Mouse (Mus musculus) gastrocnemius, adult 2 months (tissue): ENCODE data around the gene Ptcd2. TPM values are rescaled to one million over a fixed set of nuclear protein-coding genes. Genes with fewer than 3 reads are reported as not detected.

Experiments used
- DNase-seq: peaks from one replicate; pipeline ENCODE4 v3.0.0; 2022
- H3K27ac ChIP-seq: fragments of 200-600 bp; 2 replicates; pipeline ENCODE4 v1.8.1; 2022; ENCODE audit warnings: mild to moderate bottlenecking
- H3K4me3 ChIP-seq: fragments of 200-600 bp; 2 replicates; pipeline ENCODE4 v1.8.1; 2022; ENCODE audit warnings: mild to moderate bottlenecking, moderate library complexity
- CTCF ChIP-seq: fragments of 200-600 bp; IDR thresholded peaks from 2 replicates; pipeline ENCODE4 v1.8.1; 2022; ENCODE audit warnings: antibody characterized with exemption, mild to moderate bottlenecking, moderate library complexity
- intact Hi-C: fragments of 180-260 bp; cut with DNase I; formaldehyde crosslinking; loops from one replicate; pipeline ENCODE4 v1.15.1; 2025
- total RNA-seq, 2 experiments: library from RNA; stranded (reverse); gene quantifications; 2 replicates each; pipeline ENCODE4 v1.2.3; 2021

Gene Ptcd2
- total RNA-seq, 2 experiments from 2014 or later: 20.1 to 35.5 TPM

GRCm38 (mm10) chr13:99314657-99315181, 29.8 kb downstream of the Ptcd2 start:
- TF ChIP-seq CTCF: no peak
- H3K4me3 ChIP-seq: no peak overlapping the region
- intact Hi-C loops: loop anchor here (5.0 kb wide), 1 partner anchor 447 kb away; no protein-coding TSS in a partner anchor
- no peak for DNase-seq
- H3K27ac ChIP-seq: no peak overlapping the region

DNA sequence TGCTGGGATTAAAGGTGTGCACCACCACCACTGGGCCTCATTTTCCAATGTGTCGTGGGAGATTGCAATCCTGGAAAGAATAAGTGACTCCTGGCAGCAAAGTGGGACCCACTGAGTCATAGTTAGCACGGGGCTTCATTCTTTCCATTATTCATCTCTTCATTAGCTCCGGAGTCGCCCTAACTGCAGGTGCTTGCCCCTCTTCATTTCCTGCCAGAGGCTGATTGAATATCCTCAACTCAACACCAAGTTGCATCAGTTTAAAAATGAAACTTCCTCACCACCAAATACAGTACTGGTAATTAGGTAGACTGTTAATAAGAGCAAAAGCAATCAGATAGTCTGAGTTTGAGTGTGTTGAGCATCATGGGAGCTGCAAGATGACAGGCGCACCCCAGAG, 30.4 kb downstream of the Ptcd2 start:
- TF ChIP-seq CTCF: no peak
- H3K27ac ChIP-seq: no peak overlapping the region
- DNase-seq: no peak
- no peak overlapping the region for H3K4me3 ChIP-seq
- intact Hi-C loops: no loop called here

- H3K27ac ChIP-seq: peak overlapping the region; percentile 48
- intact Hi-C loops: no loop called here
- DNase-seq: no peak
- TF ChIP-seq CTCF: no peak
- H3K4me3 ChIP-seq: no peak overlapping the region
These were observed 36.1 kb downstream of the Ptcd2 start for GRCm38 (mm10) chr13:99308393-99308792.

GRCm38 (mm10) chr13:99307930-99308359, 36.6 kb downstream of the Ptcd2 start:
- no peak overlapping the region for H3K4me3 ChIP-seq
- no peak for TF ChIP-seq CTCF
- intact Hi-C loops: no loop called here
- H3K27ac ChIP-seq: peak overlapping the region; percentile 48
- DNase-seq: no peak

DNA sequence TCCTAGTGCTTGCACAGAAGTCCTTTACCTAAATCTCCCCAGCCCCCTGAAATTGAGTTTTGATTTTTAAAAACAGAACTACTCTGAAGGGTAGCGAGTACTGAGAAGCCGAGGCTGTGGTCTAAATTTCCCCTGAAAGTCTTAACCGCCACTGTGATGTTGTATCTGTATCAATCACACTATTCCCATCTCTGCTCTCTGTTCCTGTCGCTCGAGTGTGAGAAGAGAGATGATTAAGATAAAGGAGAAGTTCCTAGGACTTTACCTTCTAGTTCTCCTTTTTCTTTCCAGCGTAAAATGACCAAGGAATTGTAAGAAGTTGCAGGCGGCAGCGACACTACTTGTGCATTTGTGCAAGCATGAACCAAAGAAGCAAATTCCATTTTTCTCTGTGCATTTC, 38.3 kb downstream of the Ptcd2 start:
- H3K4me3 ChIP-seq: no peak overlapping the region
- intact Hi-C loops: no loop called here
- no peak for TF ChIP-seq CTCF
- H3K27ac ChIP-seq: no peak overlapping the region
- no peak for DNase-seq

DNA sequence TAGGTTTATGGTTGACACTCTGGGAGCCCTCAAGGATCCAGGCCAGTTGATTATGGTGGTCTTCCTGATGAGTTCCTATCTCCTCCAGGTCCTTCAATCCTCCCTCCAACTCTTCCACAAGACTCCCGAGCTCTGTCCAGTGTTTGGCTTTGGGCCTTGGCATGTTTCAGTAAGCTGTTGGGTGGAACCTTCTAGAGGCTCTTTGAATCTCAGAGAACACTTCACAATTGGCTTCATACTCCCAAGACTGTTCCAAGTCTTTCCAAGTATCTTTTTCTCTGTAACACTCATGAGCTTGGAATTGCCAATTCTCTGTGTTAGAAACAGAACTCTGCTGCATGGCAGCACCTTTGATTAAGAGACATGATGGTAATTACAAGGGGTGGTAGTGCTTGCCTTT, 39.3 kb downstream of the Ptcd2 start:
- intact Hi-C loops: no loop called here
- H3K4me3 ChIP-seq: no peak overlapping the region
- peak overlapping the region; percentile 40 for H3K27ac ChIP-seq
- no peak for TF ChIP-seq CTCF
- no peak for DNase-seq

DNA sequence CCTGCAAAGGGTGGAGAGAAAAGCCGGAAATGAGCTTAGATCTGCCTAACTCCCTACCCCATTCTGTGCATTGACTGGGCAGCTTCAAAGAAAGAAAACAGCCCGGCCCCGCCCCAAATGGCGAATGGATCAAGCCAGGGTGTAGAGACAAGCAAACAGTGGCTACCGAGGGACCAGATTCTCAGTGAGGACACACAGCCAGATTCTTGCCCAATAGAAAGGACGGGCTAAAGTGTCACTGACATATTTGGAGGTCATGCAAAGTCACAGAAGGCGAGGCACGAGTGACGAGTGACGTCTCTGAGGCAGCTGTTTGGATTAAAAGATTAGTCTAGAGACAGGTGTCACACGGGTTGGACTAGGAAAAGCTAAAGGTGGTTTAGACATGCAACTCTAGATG, 40.1 kb downstream of the Ptcd2 start:
- Histone ChIP-seq H3K27ac (peak overlapping the region; percentile 51), H3K4me3 (no peak overlapping the region)
- TF ChIP-seq CTCF: no peak
- DNase-seq: peak; percentile 64
- intact Hi-C loops: no loop called here

DNA sequence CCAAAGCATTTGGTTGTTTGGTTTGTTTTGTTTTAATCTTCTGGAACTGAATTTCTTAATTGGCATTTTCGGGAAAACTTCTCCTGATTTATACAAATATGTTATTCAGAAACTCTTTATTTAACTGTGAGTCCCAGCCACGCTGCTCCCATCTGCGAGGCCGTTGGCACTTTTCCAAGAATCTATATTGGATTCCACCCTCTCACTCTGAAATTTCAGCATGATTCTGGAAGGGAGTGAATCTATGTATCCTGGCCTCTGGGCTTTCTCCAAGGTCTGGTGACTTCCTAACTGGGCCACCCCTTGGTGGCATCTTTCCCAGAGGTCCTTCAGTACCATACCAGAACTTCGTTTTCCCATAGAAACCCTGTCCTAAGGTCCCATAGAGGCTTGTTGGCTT, 40.7 kb downstream of the Ptcd2 start:
- Histone ChIP-seq H3K27ac (peak overlapping the region; percentile 51), H3K4me3 (no peak overlapping the region)
- DNase-seq: no peak
- TF ChIP-seq CTCF: no peak
- intact Hi-C loops: no loop called here

DNA sequence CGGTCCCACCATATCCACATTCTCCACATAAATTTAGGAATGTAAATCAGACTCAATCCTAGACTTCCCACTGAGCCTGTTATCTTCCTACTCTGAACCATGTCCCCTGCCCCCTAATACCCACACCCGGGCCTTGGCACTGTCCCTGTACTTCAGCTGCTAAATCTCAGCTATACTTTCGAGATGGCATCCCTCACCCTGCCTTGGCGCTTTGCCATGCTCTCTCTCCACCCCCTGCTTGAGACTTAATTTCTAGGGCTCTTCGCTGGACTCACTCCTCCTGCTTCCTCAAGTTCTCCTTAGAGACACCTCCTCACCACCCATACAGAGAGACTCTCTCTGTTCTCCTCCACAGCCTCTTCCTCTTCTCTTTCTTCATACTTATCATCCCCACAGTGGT, 44.6 kb downstream of the Ptcd2 start:
- intact Hi-C loops: loop anchor here (5.0 kb wide), 1 partner anchor 38 kb away; no protein-coding TSS in a partner anchor
- TF ChIP-seq CTCF: no peak

DNA sequence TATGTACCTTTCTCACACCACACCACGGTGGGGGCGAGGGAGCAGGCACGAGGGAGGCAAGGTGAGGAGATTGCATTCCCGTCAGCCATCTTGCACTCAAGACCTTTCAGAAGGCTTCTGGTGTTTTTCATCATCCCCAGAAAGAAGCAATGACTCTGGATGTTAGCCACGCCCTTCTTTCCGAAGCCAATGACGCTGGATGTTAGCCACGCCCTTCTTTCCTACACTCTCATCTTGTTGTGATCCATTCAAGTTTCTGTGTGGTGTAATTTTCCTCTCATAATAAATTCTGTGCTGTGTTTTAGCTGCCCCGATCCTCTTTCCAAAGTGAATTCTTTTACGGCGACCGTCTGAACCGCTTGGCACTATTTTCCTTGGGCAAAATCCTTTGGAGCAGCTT, 50.3 kb downstream of the Ptcd2 start:
- no peak for DNase-seq
- intact Hi-C loops: no loop called here

More for the DNA sequence above, 44.6 kb downstream of the Ptcd2 start:
- H3K27ac ChIP-seq: no peak overlapping the region
- no peak overlapping the region for H3K4me3 ChIP-seq
- DNase-seq: no peak

GRCm38 (mm10) chr13:99290766-99291165, 53.7 kb downstream of the Ptcd2 start:
- Histone ChIP-seq H3K27ac (no peak overlapping the region), H3K4me3 (no peak overlapping the region)
- no peak for DNase-seq
- TF ChIP-seq CTCF: no peak
- intact Hi-C loops: no loop called here

More for the DNA sequence above, 50.3 kb downstream of the Ptcd2 start:
- no peak overlapping the region for H3K4me3 ChIP-seq
- no peak for TF ChIP-seq CTCF
- no peak overlapping the region for H3K27ac ChIP-seq

DNA sequence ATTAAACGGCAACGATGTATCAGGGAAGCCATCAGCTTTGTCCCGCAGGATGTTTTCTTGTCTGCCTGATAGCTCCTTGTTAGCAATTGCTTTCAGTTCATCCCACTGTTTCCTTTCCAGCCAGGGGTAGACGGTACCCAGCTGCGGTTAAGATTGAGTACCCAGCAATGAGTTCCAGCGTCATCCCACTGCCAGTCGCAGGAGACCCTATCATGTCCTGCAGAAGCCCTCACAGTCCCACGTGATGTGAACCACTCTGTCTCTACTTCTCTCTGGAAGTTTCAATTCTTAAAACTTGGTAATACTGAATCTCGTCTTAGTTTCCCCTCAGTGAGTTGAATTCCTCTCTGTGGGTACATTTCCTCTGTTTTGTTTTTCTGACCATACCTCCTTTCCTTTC, 56.7 kb downstream of the Ptcd2 start:
- Histone ChIP-seq H3K4me3 (no peak overlapping the region), H3K27ac (no peak overlapping the region)
- DNase-seq: no peak
- TF ChIP-seq CTCF: no peak
- intact Hi-C loops: no loop called here

GRCm38 (mm10) chr13:99287207-99287606, 57.3 kb downstream of the Ptcd2 start:
- H3K27ac ChIP-seq: no peak overlapping the region
- no peak for TF ChIP-seq CTCF
- intact Hi-C loops: no loop called here
- no peak for DNase-seq
- no peak overlapping the region for H3K4me3 ChIP-seq

- DNase-seq: no peak
- Histone ChIP-seq H3K4me3 (no peak overlapping the region), H3K27ac (no peak overlapping the region)
- intact Hi-C loops: no loop called here
- no peak for TF ChIP-seq CTCF
These were observed 59.3 kb downstream of the Ptcd2 start for GRCm38 (mm10) chr13:99285241-99285640.
